Mouse (Mus musculus) left cerebral cortex, postnatal 4 days (tissue): ENCODE results near the gene Vwa7. TPM values are rescaled to one million over a fixed set of nuclear protein-coding genes. Genes with fewer than 3 reads are reported as not detected.

Experiments
- DNase-seq: peaks from one replicate; pipeline ENCODE4 v3.0.0-alpha.2; 2022
- intact Hi-C: fragments of 180-260 bp; cut with DNase I; formaldehyde crosslinking; loops from one replicate; pipeline ENCODE4 v1.15.1; 2025
- total RNA-seq, 2 experiments: library from RNA; stranded (reverse); gene quantifications; 2 replicates each; pipeline ENCODE4 v1.2.3; 2021

The Vwa7 gene
- total RNA-seq, 2 experiments from 2014 or later: 0.12 to 0.16 TPM

DNA sequence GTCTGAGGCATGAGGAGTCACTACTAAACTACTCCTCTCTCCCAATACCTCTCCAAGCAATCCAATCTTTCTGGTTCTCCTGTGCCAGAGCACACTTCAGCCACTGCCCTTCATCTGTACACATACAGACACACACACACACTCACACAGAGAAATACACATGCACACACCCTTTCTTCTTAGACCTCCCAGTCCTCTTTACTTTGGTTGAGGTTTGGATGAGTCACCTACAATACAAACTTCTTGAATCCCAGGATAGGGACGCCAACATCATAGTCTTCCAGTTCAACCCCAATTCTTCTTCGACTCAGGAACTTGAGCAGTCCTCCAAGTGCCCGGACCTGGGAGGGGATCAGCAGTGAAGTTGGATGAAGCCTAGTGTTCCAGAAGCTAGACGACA lies 27.4 kb downstream of the Vwa7 start:
- intact Hi-C loops: no loop called here
- DNase-seq: no peak

- no peak for DNase-seq
- intact Hi-C loops: no loop called here
These were observed 28.8 kb downstream of the Vwa7 start for GRCm38 (mm10) chr17:35044904-35045806.

DNA sequence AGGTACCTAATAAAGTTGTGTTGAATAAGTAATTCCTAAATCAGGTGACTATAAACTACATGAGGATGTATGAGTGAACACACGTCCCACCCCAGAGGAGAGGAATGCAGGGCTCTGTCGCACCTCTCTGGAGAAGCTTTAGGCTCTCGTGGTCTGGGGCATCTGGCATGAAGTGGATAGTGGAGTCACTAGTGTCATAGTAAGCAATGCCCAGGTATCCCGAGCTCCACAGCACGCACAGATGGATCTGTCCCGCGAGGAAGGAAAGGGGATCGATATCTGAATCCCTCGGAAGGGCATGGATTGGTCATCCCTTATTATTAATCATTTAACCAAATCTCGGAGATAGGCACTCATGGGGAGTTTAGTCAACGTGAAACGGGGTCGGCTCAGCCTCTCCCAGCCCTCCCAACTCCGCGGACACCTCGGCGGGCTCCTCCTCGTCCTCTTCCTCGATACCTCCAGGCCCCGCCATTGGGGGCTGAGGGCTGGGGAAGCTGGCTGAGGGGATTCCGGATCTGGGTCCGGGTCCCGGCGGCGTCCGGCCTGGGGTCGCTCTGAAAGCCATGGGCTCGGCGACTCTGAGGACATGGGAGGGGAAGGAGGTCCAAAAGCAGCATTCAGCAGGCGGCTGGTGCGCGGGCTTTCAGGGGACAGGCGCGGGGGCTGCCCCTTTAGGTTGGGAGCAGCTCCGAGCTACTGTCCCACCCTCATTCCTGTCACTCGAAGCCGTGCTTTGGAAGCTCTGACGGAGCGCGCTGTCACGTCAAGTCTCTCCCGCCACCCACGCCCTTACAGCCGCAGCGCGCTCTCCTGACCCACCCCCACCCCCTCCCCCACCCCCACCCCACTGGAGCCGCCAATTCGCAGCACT lies 29.7 kb downstream of the Vwa7 start:
- intact Hi-C loops: no loop called here
- DNase-seq: no peak

DNA sequence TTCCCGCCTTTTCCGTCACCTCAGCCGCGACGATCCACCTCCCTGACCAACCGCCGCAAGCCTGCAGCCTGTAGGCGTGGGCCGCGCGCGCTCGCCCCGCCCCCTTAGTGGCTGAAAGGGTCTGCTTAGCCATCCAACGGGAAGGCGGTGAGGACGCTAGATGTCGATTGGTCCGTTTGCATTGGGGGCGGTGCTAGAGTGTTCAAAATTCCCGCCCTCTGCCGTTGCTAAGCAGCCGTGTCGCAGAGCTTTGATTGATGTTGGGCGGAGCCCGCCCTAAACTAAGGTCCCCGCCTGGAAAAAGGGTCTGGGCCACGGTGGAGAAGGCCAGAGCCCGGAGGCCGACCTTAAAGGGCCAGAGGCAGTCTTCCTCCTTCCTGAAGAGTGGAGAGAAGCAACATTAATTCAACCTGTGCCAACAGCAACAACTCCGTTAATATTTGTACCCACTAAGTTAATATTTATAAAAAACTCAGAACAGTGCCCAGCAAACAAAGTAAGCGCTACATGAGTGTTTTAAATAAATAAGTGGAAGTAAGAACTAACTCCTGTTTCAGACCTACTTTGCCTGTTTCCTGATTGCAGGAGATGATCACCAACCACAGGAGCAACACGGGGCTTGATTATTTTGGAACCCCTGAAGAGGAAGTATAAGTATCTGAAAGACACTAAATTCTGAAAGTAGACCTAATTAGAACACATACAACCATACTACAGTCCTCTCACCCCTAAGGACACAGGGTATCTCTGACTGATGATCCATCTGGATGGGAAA lies 30.5 kb downstream of the Vwa7 start, which contains the start of gene Msh5:
Gene Msh5 (minus strand): TSS at position 65 of the 775 bp plus-strand sequence.
- intact Hi-C loops: no loop called here
- DNase-seq: peak; percentile 99

- DNase-seq: no peak
- intact Hi-C loops: no loop called here
These were observed 31.3 kb downstream of the Vwa7 start for GRCm38 (mm10) chr17:35047688-35048087.

- intact Hi-C loops: no loop called here
- DNase-seq: no peak
These were observed 32.0 kb downstream of the Vwa7 start for GRCm38 (mm10) chr17:35048149-35048931.

GRCm38 (mm10) chr17:35048932-35049440 lies 32.6 kb downstream of the Vwa7 start:
- DNase-seq: no peak
- intact Hi-C loops: no loop called here

- DNase-seq: peak; percentile 76
- intact Hi-C loops: no loop called here
These were observed 33.2 kb downstream of the Vwa7 start, which contains the start of gene Clic1 for GRCm38 (mm10) chr17:35049561-35050016. Clic1 (plus strand) TSS chr17:35049966.

- intact Hi-C loops: no loop called here
- peak; percentile 61 for DNase-seq
These were observed 33.9 kb downstream of the Vwa7 start for GRCm38 (mm10) chr17:35050126-35050750.

DNA sequence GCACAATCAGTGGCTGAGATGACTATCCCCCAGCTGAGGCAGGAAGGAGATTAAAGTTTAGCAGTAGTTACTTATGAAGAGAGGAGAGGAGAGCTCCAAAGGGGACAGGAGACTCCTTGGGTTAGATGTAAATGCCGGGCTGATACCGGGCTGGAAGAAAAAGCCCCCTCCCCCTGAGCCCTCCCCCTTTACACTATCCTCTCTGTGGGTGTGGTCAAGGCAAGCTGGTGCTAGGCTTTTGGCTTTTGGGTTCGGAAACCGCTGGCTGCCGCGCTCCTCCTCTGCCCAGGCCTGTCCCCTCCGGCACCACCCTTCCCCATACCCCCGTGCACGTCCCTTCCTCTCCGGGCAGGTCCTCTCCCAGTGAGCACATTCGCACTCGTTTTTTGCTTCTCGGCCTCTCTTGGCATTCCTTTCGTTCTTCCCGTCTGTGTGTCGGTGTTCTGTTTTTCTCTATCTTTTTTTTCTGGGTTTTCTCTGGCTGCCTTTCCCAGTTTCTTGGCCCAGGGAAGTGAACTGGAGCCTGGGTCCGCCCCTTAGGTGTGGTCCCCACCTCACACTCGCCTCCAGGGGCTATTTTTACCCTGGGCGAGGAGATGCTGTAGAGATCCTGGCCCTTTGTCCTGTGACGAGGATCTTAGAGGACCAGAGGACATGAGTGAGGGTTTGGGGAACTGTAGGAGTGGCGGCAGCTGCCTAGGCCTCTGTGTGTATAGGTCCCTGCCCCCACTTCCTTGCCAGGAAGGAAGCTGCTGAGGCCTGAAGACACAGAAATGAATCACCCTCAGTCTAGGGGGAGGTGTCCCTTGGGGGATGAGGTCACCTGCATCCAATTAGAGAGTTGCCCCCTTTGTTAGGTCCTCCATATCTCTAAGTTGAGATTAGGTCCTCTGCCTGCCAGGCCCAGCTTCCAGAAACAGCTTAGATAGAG lies 35.0 kb downstream of the Vwa7 start:
- peak; percentile 86 for DNase-seq
- intact Hi-C loops: no loop called here

DNA sequence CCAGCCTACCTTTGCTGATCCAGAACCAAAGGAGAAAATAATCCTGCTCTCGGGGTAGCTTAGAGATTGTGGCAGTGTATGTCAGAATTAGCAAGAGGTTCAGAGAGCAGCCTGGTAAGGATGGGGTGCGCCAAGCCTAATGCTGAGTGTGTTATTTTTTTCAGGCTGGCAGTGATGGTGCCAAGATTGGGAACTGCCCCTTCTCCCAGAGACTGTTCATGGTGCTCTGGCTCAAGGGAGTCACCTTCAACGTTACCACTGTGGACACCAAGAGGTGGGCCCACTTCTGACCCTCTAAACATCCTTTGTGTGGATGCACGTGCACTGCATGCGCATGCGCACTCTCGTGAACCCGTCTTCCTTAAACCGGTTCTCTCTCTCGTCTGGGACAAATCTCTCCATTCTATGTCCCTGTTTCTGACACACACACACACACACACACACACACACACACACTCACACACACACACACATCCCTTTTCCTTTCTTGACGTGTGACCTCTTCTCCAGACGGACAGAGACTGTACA lies 36.0 kb downstream of the Vwa7 start:
- DNase-seq: no peak
- intact Hi-C loops: no loop called here

- no peak for DNase-seq
- intact Hi-C loops: no loop called here
These were observed 39.5 kb downstream of the Vwa7 start for GRCm38 (mm10) chr17:35055691-35056495.

GRCm38 (mm10) chr17:35057090-35057489 lies 40.7 kb downstream of the Vwa7 start:
- DNase-seq: no peak
- intact Hi-C loops: no loop called here

DNA sequence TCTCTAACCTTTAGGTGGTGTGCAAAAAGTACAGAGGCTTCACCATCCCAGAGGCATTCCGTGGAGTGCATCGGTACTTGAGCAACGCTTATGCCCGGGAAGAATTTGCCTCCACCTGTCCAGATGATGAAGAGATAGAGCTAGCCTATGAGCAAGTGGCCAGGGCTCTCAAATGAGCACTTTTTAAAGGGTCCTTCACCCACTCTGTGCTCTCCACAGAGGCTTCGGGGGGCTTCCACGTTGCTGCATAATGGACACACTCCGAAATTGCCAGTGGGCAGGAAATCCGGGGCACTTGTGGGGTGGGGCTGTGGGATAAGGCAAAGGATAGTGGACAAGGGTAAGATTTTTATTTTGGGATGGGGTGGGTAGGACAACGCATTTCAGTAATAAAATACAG lies 41.9 kb downstream of the Vwa7 start:
- DNase-seq: no peak
- intact Hi-C loops: no loop called here

DNA sequence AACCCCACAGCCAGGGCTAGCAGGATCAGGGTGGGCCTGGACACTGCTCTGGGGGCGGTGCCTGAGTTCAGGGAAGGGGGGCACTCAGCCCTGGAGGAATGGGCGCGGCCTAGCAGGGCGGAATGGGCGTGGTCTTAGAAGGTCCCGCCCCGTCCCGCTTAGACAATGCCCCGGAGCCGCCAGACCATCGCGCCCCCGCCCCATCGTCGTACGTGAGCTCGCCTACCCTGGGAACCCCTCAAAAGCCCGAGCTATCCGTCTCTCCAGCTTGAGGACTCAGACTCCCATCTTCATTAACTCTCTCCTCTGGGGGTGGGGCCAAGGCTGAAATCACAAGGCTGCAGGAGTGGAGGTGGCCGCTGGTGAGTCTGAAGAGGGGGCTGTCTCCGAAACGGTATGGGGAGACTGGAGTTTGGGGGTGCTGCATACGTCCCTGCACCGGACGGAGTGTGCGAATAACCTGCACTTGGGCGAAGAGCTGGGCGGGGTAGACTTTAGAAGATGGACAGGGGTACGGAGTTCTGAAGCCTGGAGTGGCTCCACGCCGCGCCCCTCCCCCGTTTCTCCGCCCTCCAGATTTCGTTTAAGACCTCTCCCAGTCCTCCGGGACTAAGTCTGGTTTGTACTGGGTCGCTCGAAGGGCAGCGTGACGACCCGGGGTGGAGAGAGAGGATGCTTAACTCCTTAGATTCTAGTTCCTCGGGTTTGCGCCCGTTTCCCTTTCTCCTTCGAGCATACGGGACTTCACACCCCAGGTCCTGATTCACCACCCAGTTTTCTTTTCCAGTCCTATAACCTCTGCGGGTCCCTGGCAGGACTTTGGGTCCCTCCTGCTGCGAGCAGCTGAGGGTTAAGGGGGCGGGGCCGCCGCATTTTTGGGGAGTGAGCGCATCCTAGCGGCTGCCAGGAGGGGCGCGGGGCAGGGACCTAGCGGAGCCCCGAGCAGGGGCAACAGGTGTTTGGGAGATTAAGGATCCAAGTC lies 42.8 kb downstream of the Vwa7 start, which contains the start of gene Ddah2:
Gene Ddah2 (plus strand): TSS at position 125 of the 982 bp plus-strand sequence.
- intact Hi-C loops: loop anchor here (1.0 kb wide), 1 partner anchor 38 kb away; no protein-coding TSS in a partner anchor
- peak; percentile 97 for DNase-seq

- DNase-seq: no peak
- intact Hi-C loops: no loop called here
These were observed 43.7 kb downstream of the Vwa7 start for GRCm38 (mm10) chr17:35060071-35060470.
